Mouse (Mus musculus) monocyte, adult 2 months (primary cell): Measurements from ENCODE around the gene H2-Q2.
"Not testable (repeated sequence)": the region's sequence is repeated elsewhere in the genome, so short reads cannot be mapped to it uniquely, and the experiment has no call there.

Experiments
- DNase-seq, 2 experiments: peaks; one replicate each; pipeline ENCODE4 v3.0.0; 2022; ENCODE audit warnings: low spot score in 2 of 2, low read depth in 1 of 2

H2-Q2 gene

GRCm38 (mm10) chr17:35359470-35359862, 17.4 kb downstream of the H2-Q2 start:
- no peak for DNase-seq

GRCm38 (mm10) chr17:35379369-35379728, 37.3 kb downstream of the H2-Q2 start, which contains the start of gene H2-Q4:
Gene H2-Q4 (plus strand): TSS chr17:35379617.
- DNase-seq: peak; percentile 95 to 97

- no peak for DNase-seq
Measured at GRCm38 (mm10) chr17:35379729-35380451, 37.8 kb downstream of the H2-Q2 start.

- DNase-seq: not testable (repeated sequence)
Measured at GRCm38 (mm10) chr17:35389796-35390195, 47.8 kb downstream of the H2-Q2 start.

- not testable (repeated sequence) for DNase-seq
Measured at GRCm38 (mm10) chr17:35392671-35393070, 50.6 kb downstream of the H2-Q2 start.

GRCm38 (mm10) chr17:35393864-35394800, 52.1 kb downstream of the H2-Q2 start:
- DNase-seq: peak in 1 of 2 experiments; percentile 43
